Mouse (Mus musculus): Measurements from ENCODE around the gene Gm17387. TPM values are rescaled to one million over a fixed set of nuclear protein-coding genes. Genes with fewer than 3 reads are reported as not detected.

Gm17387 gene
- polyA plus RNA-seq (2014; fragmentation: Nextera tagmentation; extraction: Ambion mirVana): not detected in 2 replicates

DNA sequence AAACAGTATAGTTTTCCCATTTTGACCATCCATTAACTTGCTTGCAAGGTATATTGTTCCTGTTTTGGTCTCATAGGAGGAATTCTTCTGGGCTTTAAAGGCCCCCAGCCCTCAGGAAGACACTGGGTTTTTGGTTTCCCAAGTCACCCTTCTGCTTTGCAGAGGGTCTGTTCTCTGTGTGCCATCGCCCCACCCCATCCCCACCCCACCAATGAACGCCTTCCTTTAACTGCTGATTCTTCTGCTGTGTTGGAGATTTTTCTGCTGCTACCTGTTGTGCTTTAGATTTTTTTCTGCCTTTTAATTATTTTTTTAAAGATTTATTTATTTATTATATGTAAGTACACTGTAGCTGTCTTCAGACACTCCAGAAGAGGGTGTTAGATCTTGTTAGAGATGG is at the start of gene Gm17387:
Gene Gm17387, plus strand, starts transcription at position 301 of the 400 bp plus-strand sequence.
- H3K27me3 ChIP-seq (ENCODE audit: control insufficient read depth, insufficient read depth, low read length): no peaks in the 10 kb centered on the region
- no peak within 1 kb of the TSS for H3K9ac ChIP-seq (ENCODE audit: low read depth, low read length)
- ATAC-seq (ENCODE audit: low FRiP score) (no peak), DNase-seq (ENCODE audit: low spot score) (no peak)
- no peaks in the 10 kb centered on the region for H3K9me3 ChIP-seq (ENCODE audit: control insufficient read depth, low read length)
- H3K36me3 ChIP-seq (ENCODE audit: control insufficient read depth, insufficient read depth, low read length): no peaks in the 10 kb centered on the region
- no peak within 1 kb of the TSS for H3K4me2 ChIP-seq (replicated peaks; ENCODE audit: low read depth, low read length)
- 0 out of 2 replicates have a peak, but pooled peaks cover 3% of the 10 kb centered on the region for H3K4me1 ChIP-seq (replicated peaks; ENCODE audit: control insufficient read depth, insufficient read depth, low read length)
- H3K4me3 ChIP-seq (ENCODE audit: low read depth, low read length): no peak within 1 kb of the TSS
- no peak within 1 kb of the TSS for H3K27ac ChIP-seq (ENCODE audit: low read depth, low read length)
- 83% methylated on average over 2 of the region's 2 CpGs for WGBS

GRCm38 (mm10) chr7:140981704-140982103 is 47.2 kb upstream of the Gm17387 start:
- H3K9ac ChIP-seq (ENCODE audit: low read depth, low read length): no peak overlapping the region
- WGBS: 89% methylated on average over 8 of the region's 8 CpGs
- no peak overlapping the region for H3K27ac ChIP-seq (ENCODE audit: low read depth, low read length)
- ATAC-seq (ENCODE audit: low FRiP score) (no peak), DNase-seq (ENCODE audit: low spot score) (no peak)
- no peak overlapping the region for H3K4me3 ChIP-seq (ENCODE audit: low read depth, low read length)
- H3K27me3 ChIP-seq (ENCODE audit: control insufficient read depth, insufficient read depth, low read length): no peaks in the 10 kb centered on the region
- no peak overlapping the region for H3K4me2 ChIP-seq (replicated peaks; ENCODE audit: low read depth, low read length)
- H3K36me3 ChIP-seq (ENCODE audit: control insufficient read depth, insufficient read depth, low read length): no peaks in the 10 kb centered on the region
- no peaks in the 10 kb centered on the region for H3K9me3 ChIP-seq (ENCODE audit: control insufficient read depth, low read length)
- no peaks in the 10 kb centered on the region for H3K4me1 ChIP-seq (replicated peaks; ENCODE audit: control insufficient read depth, insufficient read depth, low read length)

GRCm38 (mm10) chr7:140982971-140983370 is 46.0 kb upstream of the Gm17387 start:
- Histone ChIP-seq H3K4me1 (replicated peaks; ENCODE audit: control insufficient read depth, insufficient read depth, low read length) (no peaks in the 10 kb centered on the region), H3K9me3 (ENCODE audit: control insufficient read depth, low read length) (no peaks in the 10 kb centered on the region), H3K4me3 (ENCODE audit: low read depth, low read length) (no peak overlapping the region), H3K27ac (ENCODE audit: low read depth, low read length) (no peak overlapping the region), H3K36me3 (ENCODE audit: control insufficient read depth, insufficient read depth, low read length) (no peaks in the 10 kb centered on the region), H3K4me2 (replicated peaks; ENCODE audit: low read depth, low read length) (no peak overlapping the region), H3K9ac (ENCODE audit: low read depth, low read length) (no peak overlapping the region), H3K27me3 (ENCODE audit: control insufficient read depth, insufficient read depth, low read length) (no peaks in the 10 kb centered on the region)
- DNase-seq (ENCODE audit: low spot score): no peak
- ATAC-seq (ENCODE audit: low FRiP score): no peak
- 90% methylated on average over 7 of the region's 7 CpGs for WGBS

GRCm38 (mm10) chr7:140987182-140988138 is 41.5 kb upstream of the Gm17387 start:
- 89% methylated on average over 17 of the region's 17 CpGs for WGBS
- Histone ChIP-seq H3K27me3 (ENCODE audit: control insufficient read depth, insufficient read depth, low read length) (no peaks in the 10 kb centered on the region), H3K4me2 (replicated peaks; ENCODE audit: low read depth, low read length) (no peak overlapping the region), H3K9ac (ENCODE audit: low read depth, low read length) (no peak overlapping the region), H3K4me1 (replicated peaks; ENCODE audit: control insufficient read depth, insufficient read depth, low read length) (no peaks in the 10 kb centered on the region), H3K36me3 (ENCODE audit: control insufficient read depth, insufficient read depth, low read length) (no peaks in the 10 kb centered on the region), H3K4me3 (ENCODE audit: low read depth, low read length) (no peak overlapping the region), H3K9me3 (ENCODE audit: control insufficient read depth, low read length) (no peaks in the 10 kb centered on the region), H3K27ac (ENCODE audit: low read depth, low read length) (no peak overlapping the region)
- no peak for ATAC-seq (ENCODE audit: low FRiP score)
- DNase-seq (ENCODE audit: low spot score): no peak

DNA sequence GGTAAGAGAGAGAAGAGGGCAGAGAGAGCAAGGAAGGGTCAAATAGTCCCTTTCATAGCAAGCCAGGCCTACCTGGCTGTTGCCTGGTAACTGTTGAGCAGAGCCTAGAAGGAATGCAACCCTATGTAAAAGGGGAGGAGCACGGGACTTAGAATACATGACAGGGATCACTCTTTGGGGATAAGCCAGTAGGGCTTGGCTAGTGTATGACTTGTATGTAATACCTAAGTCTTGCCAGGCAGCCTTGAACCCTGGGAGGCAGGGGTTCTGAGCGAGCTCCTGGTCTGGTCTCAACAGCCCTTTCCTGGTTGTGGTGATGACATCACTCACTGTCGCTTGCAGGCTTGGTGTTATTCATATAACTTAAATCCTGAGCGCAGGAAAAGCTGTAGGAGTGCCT is 39.9 kb upstream of the Gm17387 start:
- 78% methylated on average over 4 of the region's 4 CpGs for WGBS
- Histone ChIP-seq H3K4me1 (replicated peaks; ENCODE audit: control insufficient read depth, insufficient read depth, low read length) (no peaks in the 10 kb centered on the region), H3K4me3 (ENCODE audit: low read depth, low read length) (no peak overlapping the region), H3K27me3 (ENCODE audit: control insufficient read depth, insufficient read depth, low read length) (no peaks in the 10 kb centered on the region), H3K36me3 (ENCODE audit: control insufficient read depth, insufficient read depth, low read length) (no peaks in the 10 kb centered on the region), H3K4me2 (replicated peaks; ENCODE audit: low read depth, low read length) (no peak overlapping the region), H3K27ac (ENCODE audit: low read depth, low read length) (no peak overlapping the region), H3K9ac (ENCODE audit: low read depth, low read length) (no peak overlapping the region), H3K9me3 (ENCODE audit: control insufficient read depth, low read length) (no peaks in the 10 kb centered on the region)
- DNase-seq (ENCODE audit: low spot score): no peak
- no peak for ATAC-seq (ENCODE audit: low FRiP score)

DNA sequence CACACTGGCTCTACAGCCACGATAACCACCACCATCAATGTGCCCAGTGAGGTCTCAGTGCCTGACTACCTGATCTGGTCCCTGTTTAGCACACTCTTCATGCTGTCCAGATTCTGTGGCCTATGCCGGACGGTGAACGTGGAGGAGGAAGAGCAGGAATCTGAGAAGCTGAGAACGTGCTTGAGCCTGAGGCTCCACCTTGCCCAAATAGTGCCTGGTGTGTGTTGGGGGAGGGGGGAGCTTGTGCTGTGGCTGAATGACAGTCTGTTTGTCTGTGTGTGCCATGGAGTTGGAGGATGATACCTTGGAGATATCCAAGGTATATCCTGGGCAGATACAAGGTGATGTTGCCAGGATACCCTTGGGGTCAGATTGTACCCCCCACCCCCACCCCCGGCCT is 38.7 kb upstream of the Gm17387 start:
- ATAC-seq (ENCODE audit: low FRiP score): no peak
- Histone ChIP-seq H3K4me3 (ENCODE audit: low read depth, low read length) (no peak overlapping the region), H3K4me1 (replicated peaks; ENCODE audit: control insufficient read depth, insufficient read depth, low read length) (no peaks in the 10 kb centered on the region), H3K9ac (ENCODE audit: low read depth, low read length) (no peak overlapping the region), H3K27me3 (ENCODE audit: control insufficient read depth, insufficient read depth, low read length) (no peaks in the 10 kb centered on the region), H3K36me3 (ENCODE audit: control insufficient read depth, insufficient read depth, low read length) (no peaks in the 10 kb centered on the region), H3K27ac (ENCODE audit: low read depth, low read length) (no peak overlapping the region), H3K9me3 (ENCODE audit: control insufficient read depth, low read length) (no peaks in the 10 kb centered on the region), H3K4me2 (replicated peaks; ENCODE audit: low read depth, low read length) (no peak overlapping the region)
- DNase-seq (ENCODE audit: low spot score): no peak
- 68% methylated on average over 6 of the region's 6 CpGs for WGBS

GRCm38 (mm10) chr7:140990622-140991021 is 38.3 kb upstream of the Gm17387 start:
- ATAC-seq (ENCODE audit: low FRiP score): no peak

DNA sequence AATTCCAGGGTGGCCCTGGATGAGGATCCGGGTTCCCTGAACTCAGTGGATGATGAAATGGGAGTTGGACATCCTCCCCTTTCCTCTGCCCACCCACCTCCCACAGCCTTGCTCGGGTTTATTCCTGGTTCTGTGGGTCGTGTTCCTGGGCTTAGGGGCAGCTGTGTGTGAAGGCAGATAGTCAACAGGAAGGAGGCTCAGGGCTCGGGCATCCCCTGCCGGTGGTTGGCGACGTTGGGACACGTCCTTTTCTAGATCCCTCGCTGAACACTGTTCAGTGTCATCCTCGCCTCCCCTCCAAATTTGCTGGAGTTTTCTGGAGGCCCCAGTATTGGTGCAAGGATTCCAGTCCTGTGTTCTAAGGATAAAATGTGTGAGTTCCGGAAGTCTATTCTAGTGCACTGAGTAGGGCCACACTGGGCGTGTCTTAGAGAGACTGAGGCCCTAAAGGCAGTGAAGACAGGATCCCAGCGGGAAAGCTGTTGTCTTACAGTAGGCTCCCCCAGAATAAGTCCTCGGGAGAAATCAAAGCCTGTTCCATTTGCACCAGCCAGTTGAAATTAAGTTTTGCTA is 37.7 kb upstream of the Gm17387 start:
- Histone ChIP-seq H3K27me3 (ENCODE audit: control insufficient read depth, insufficient read depth, low read length) (no peaks in the 10 kb centered on the region), H3K9me3 (ENCODE audit: control insufficient read depth, low read length) (no peaks in the 10 kb centered on the region), H3K4me1 (replicated peaks; ENCODE audit: control insufficient read depth, insufficient read depth, low read length) (no peaks in the 10 kb centered on the region), H3K36me3 (ENCODE audit: control insufficient read depth, insufficient read depth, low read length) (no peaks in the 10 kb centered on the region), H3K27ac (ENCODE audit: low read depth, low read length) (no peak overlapping the region), H3K4me3 (ENCODE audit: low read depth, low read length) (no peak overlapping the region), H3K9ac (ENCODE audit: low read depth, low read length) (no peak overlapping the region), H3K4me2 (replicated peaks; ENCODE audit: low read depth, low read length) (no peak overlapping the region)
- ATAC-seq (ENCODE audit: low FRiP score) (no peak), DNase-seq (ENCODE audit: low spot score) (no peak)
- WGBS: 86% methylated on average over 14 of the region's 14 CpGs

More at GRCm38 (mm10) chr7:140990622-140991021, 38.3 kb upstream of the Gm17387 start:
- no peaks in the 10 kb centered on the region for H3K4me1 ChIP-seq (replicated peaks; ENCODE audit: control insufficient read depth, insufficient read depth, low read length)
- H3K27ac ChIP-seq (ENCODE audit: low read depth, low read length): no peak overlapping the region
- no peaks in the 10 kb centered on the region for H3K27me3 ChIP-seq (ENCODE audit: control insufficient read depth, insufficient read depth, low read length)
- no peak overlapping the region for H3K4me2 ChIP-seq (replicated peaks; ENCODE audit: low read depth, low read length)
- no peak overlapping the region for H3K9ac ChIP-seq (ENCODE audit: low read depth, low read length)
- H3K36me3 ChIP-seq (ENCODE audit: control insufficient read depth, insufficient read depth, low read length): no peaks in the 10 kb centered on the region
- H3K4me3 ChIP-seq (ENCODE audit: low read depth, low read length): no peak overlapping the region
- WGBS: 72% methylated on average over 5 of the region's 5 CpGs
- no peaks in the 10 kb centered on the region for H3K9me3 ChIP-seq (ENCODE audit: control insufficient read depth, low read length)
- no peak for DNase-seq (ENCODE audit: low spot score)

DNA sequence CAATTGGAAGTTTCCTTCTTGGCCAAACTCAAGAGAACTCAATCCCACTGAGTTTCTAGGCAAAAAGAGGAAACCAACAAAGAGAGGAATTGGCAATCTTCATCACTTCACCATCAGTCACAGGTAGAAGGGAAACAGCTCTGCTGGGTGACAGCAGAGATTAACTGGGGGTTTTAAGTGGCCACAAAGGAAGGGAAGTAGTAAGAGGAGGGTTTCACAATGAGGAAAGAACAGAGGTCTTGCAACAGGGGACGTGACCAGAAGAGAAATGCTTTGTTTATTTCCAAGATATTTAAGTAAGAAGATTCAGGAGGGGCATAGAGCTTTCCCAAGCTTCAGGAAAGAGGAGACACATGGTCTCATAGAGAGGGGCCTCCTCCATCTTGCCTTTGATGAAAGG is 31.1 kb upstream of the Gm17387 start:
- no peaks in the 10 kb centered on the region for H3K27me3 ChIP-seq (ENCODE audit: control insufficient read depth, insufficient read depth, low read length)
- H3K9ac ChIP-seq (ENCODE audit: low read depth, low read length): no peak overlapping the region
- no peaks in the 10 kb centered on the region for H3K36me3 ChIP-seq (ENCODE audit: control insufficient read depth, insufficient read depth, low read length)
- H3K27ac ChIP-seq (ENCODE audit: low read depth, low read length): no peak overlapping the region
- DNase-seq (ENCODE audit: low spot score) (no peak), ATAC-seq (ENCODE audit: low FRiP score) (no peak)
- no peaks in the 10 kb centered on the region for H3K9me3 ChIP-seq (ENCODE audit: control insufficient read depth, low read length)
- 67% methylated on average over 1 of the region's 1 CpGs for whole genome bisulfite sequencing
- H3K4me2 ChIP-seq (replicated peaks; ENCODE audit: low read depth, low read length): no peak overlapping the region
- no peak overlapping the region for H3K4me3 ChIP-seq (ENCODE audit: low read depth, low read length)
- no peaks in the 10 kb centered on the region for H3K4me1 ChIP-seq (replicated peaks; ENCODE audit: control insufficient read depth, insufficient read depth, low read length)

Data from hindbrain, embryonic 11.5 days (tissue).